Mouse (Mus musculus) hindbrain, embryonic 16.5 days (tissue): ENCODE measurements around the gene Fgf6. TPM values are rescaled to one million over a fixed set of nuclear protein-coding genes. Genes with fewer than 3 reads are reported as not detected.

Experiments
- ATAC-seq: fragments of 200-750 bp; cut with Nextera tagmentation; 2 replicates; pipeline ENCODE4 v1.8.0; 2017; ENCODE audit warnings: moderate TSS enrichment, moderate library complexity
- H3K27ac ChIP-seq: fragments of 300-500 bp; sonication (generic); 2 replicates; pipeline ENCODE4 v1.5.1; 2014; ENCODE audit warnings: low read depth, mild to moderate bottlenecking, control low read depth, low read length, moderate library complexity
- H3K27me3 ChIP-seq: fragments of 300-500 bp; sonication (generic); replicated peaks from 2 replicates; pipeline ENCODE4 v1.6.1; 2014; ENCODE audit warnings: low read length; ENCODE audit not compliant: control insufficient read depth, insufficient read depth
- H3K36me3 ChIP-seq: fragments of 300-500 bp; sonication (generic); 2 replicates; pipeline ENCODE4 v1.6.1; 2014; ENCODE audit warnings: mild to moderate bottlenecking, low read length, moderate library complexity, mixed read lengths; ENCODE audit not compliant: control insufficient read depth, insufficient read depth
- H3K4me1 ChIP-seq: fragments of 300-500 bp; sonication (generic); 2 replicates; pipeline ENCODE4 v1.6.1; 2014; ENCODE audit warnings: low read depth, low read length; ENCODE audit not compliant: control insufficient read depth, insufficient read depth
- H3K4me2 ChIP-seq: fragments of 300-500 bp; sonication (generic); 2 replicates; pipeline ENCODE4 v1.6.1; 2014; ENCODE audit warnings: mild to moderate bottlenecking, low read length, control low read depth, moderate library complexity
- H3K4me3 ChIP-seq: fragments of 300-500 bp; sonication (generic); 2 replicates; pipeline ENCODE4 v1.5.1; 2014; ENCODE audit warnings: mild to moderate bottlenecking, low read length, control low read depth, moderate library complexity
- H3K9ac ChIP-seq: fragments of 300-500 bp; sonication (generic); 2 replicates; pipeline ENCODE4 v1.6.1; 2014; ENCODE audit warnings: low read depth, mild to moderate bottlenecking, control low read depth, low read length, moderate library complexity
- H3K9me3 ChIP-seq: fragments of 300-500 bp; sonication (generic); 2 replicates; pipeline ENCODE4 v1.6.1; 2014; ENCODE audit warnings: mild to moderate bottlenecking, low read length, moderate library complexity; ENCODE audit not compliant: control insufficient read depth
- WGBS: fragments of 180-500 bp; shearing (Covaris S2); extraction: QIAGEN DNeasy Blood & Tissue Kit; methylation state at CpG from one replicate; pipeline ENCODE4 v1.1.7; 2014; 5-methylcytosine and 5-hydroxymethylcytosine counted together
- polyA plus RNA-seq: library from polyadenylated mRNA; unstranded; fragments of >200 nt; fragmentation: Nextera tagmentation; extraction: Ambion mirVana; gene quantifications from 2 replicates; pipeline ENCODE4 v1.2.1, GENCODE M21; 2015

The Fgf6 gene
- 0.07 TPM in 1 of 2 replicates, not detected in the other for polyA plus RNA-seq

- WGBS: 80% methylated on average over 26 of the region's 26 CpGs
- Histone ChIP-seq H3K4me1 (no peaks in the 10 kb centered on the region; the same call in 1 of the 2 replicates), H3K27me3 (no peaks in the 10 kb centered on the region), H3K9me3 (no peaks in the 10 kb centered on the region), H3K4me3 (no peak within 1 kb of the TSS), H3K36me3 (no peaks in the 10 kb centered on the region), H3K9ac (no peak within 1 kb of the TSS), H3K4me2 (no peak within 1 kb of the TSS), H3K27ac (no peak within 1 kb of the TSS)
- ATAC-seq: no peak
Measured at GRCm38 (mm10) chr6:127014906-127015770, at the start of gene Fgf6. TSS of gene Fgf6 (plus strand) at chr6:127015586.

GRCm38 (mm10) chr6:126966241-126967026, 49.0 kb upstream of the Fgf6 start:
- Histone ChIP-seq H3K27ac (no peak overlapping the region), H3K4me3 (no peak overlapping the region), H3K4me1 (no peaks in the 10 kb centered on the region), H3K9me3 (no peaks in the 10 kb centered on the region), H3K27me3 (no peaks in the 10 kb centered on the region), H3K4me2 (no peak overlapping the region), H3K9ac (no peak overlapping the region), H3K36me3 (peaks cover 18% of the 10 kb centered on the region)
- 92% methylated on average over 14 of the region's 14 CpGs for WGBS
- no peak for ATAC-seq

GRCm38 (mm10) chr6:126981539-126982234, 33.7 kb upstream of the Fgf6 start:
- Histone ChIP-seq H3K9ac (no peak overlapping the region), H3K4me1 (no peaks in the 10 kb centered on the region), H3K4me3 (no peak overlapping the region), H3K27ac (no peak overlapping the region), H3K4me2 (no peak overlapping the region), H3K27me3 (no peaks in the 10 kb centered on the region), H3K9me3 (no peaks in the 10 kb centered on the region), H3K36me3 (0 out of 2 replicates have a peak, but pooled peaks cover 2% of the 10 kb centered on the region)
- WGBS: 69% methylated on average over 5 of the region's 5 CpGs
- ATAC-seq: no peak

GRCm38 (mm10) chr6:126993676-126994075, 21.7 kb upstream of the Fgf6 start:
- Histone ChIP-seq H3K27ac (no peak overlapping the region), H3K9me3 (no peaks in the 10 kb centered on the region), H3K4me1 (no peaks in the 10 kb centered on the region), H3K4me3 (no peak overlapping the region), H3K4me2 (no peak overlapping the region), H3K9ac (no peak overlapping the region), H3K36me3 (no peaks in the 10 kb centered on the region), H3K27me3 (no peaks in the 10 kb centered on the region)
- WGBS: 66% methylated on average over 2 of the region's 2 CpGs
- no peak for ATAC-seq

- Histone ChIP-seq H3K4me2 (no peak overlapping the region), H3K4me3 (no peak overlapping the region), H3K9ac (no peak overlapping the region), H3K36me3 (no peaks in the 10 kb centered on the region), H3K4me1 (no peaks in the 10 kb centered on the region), H3K27ac (no peak overlapping the region), H3K9me3 (no peaks in the 10 kb centered on the region), H3K27me3 (no peaks in the 10 kb centered on the region)
- ATAC-seq: no peak
- 92% methylated on average over 3 of the region's 3 CpGs for WGBS
Measured at GRCm38 (mm10) chr6:126995494-126995893, 19.9 kb upstream of the Fgf6 start.

DNA sequence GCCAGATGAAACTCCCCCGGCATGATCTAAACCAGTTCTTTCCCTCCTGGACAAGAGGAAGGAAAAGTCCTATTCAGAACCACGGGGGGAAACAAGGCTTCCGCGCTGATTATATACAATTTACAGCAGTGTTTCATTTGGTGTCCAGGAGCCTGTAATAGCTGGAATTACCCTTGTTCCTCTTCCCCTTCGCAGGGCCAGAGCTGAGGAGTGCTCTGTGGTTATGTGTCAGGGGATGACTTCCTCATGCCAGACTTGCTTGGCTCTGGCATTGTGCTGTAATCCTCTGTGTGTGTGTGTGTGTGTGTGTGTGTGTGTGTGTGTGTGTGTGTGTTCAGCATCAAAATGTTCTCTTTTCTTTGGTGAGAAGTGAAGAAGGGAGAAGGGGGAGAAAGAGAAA, 19.0 kb upstream of the Fgf6 start:
- Histone ChIP-seq H3K27me3 (no peaks in the 10 kb centered on the region), H3K9ac (no peak overlapping the region), H3K9me3 (no peaks in the 10 kb centered on the region), H3K4me3 (no peak overlapping the region), H3K4me2 (no peak overlapping the region), H3K4me1 (no peaks in the 10 kb centered on the region), H3K27ac (no peak overlapping the region), H3K36me3 (no peaks in the 10 kb centered on the region)
- WGBS: 85% methylated on average over 5 of the region's 5 CpGs
- no peak for ATAC-seq

DNA sequence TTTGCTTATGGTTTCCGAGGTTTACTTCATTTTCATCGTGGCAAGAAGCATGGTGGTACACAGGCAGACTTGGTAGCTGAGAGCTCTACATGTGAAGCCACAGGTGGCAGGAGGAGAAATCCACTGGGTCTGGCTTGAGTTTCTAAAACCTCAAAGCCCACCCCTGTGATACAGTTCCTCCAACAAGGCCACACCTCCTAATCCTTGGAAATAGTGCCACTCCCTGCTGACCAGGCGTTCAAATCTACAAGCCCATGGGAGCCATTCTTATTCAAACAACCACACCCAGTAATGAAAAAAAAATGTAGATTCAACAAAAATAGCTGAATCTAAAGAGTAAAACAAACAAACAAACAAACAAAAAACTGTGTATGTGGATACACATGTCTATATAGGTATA, 9.7 kb upstream of the Fgf6 start:
- WGBS: 91% methylated on average over 3 of the region's 3 CpGs

DNA sequence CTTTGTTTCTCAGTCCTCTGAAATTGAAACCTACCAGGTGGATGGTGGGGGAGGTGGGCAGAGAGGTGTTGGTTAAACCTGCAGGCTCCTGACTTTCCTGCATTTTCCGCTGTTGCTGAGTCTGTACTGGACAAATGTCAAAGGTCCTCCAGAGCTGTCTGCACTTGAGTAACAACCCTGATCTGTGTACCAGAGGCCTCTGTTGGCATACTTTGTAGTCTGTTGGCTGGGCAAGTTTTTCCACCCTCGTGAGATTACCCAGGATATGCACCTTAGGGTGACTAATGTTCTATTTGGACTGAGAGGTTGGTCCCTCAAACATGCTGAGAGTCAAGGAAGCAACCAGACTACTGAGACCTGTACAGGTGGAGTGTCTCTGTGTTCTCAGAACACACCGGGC, 8.8 kb upstream of the Fgf6 start:
- no peaks in the 10 kb centered on the region for H3K36me3 ChIP-seq
- ATAC-seq: no peak
- no peak overlapping the region for H3K9ac ChIP-seq
- 94% methylated on average over 3 of the region's 3 CpGs for WGBS
- H3K4me2 ChIP-seq: no peak overlapping the region
- H3K4me1 ChIP-seq: no peaks in the 10 kb centered on the region
- no peaks in the 10 kb centered on the region for H3K9me3 ChIP-seq
- H3K27me3 ChIP-seq: no peaks in the 10 kb centered on the region
- H3K4me3 ChIP-seq: no peak overlapping the region
- H3K27ac ChIP-seq: no peak overlapping the region

More for the DNA sequence above, 9.7 kb upstream of the Fgf6 start:
- no peak overlapping the region for H3K9ac ChIP-seq
- no peak overlapping the region for H3K4me3 ChIP-seq
- H3K4me1 ChIP-seq: no peaks in the 10 kb centered on the region
- H3K4me2 ChIP-seq: no peak overlapping the region
- H3K9me3 ChIP-seq: no peaks in the 10 kb centered on the region
- H3K36me3 ChIP-seq: no peaks in the 10 kb centered on the region
- H3K27me3 ChIP-seq: no peaks in the 10 kb centered on the region
- no peak overlapping the region for H3K27ac ChIP-seq
- no peak for ATAC-seq

- Histone ChIP-seq H3K4me3 (no peak overlapping the region), H3K9ac (no peak overlapping the region), H3K36me3 (no peaks in the 10 kb centered on the region), H3K4me2 (no peak overlapping the region), H3K9me3 (no peaks in the 10 kb centered on the region), H3K4me1 (no peaks in the 10 kb centered on the region), H3K27ac (no peak overlapping the region), H3K27me3 (no peaks in the 10 kb centered on the region)
- no peak for ATAC-seq
- WGBS: 92% methylated on average over 13 of the region's 13 CpGs
Measured at GRCm38 (mm10) chr6:127010021-127010420, 5.4 kb upstream of the Fgf6 start.
